Mouse (Mus musculus): Measurements from ENCODE around the gene Eif6.

The Eif6 gene

GRCm38 (mm10) chr2:155787949-155788931 lies 38.5 kb downstream of the Eif6 start:
- DNase-seq (ENCODE audit: low spot score), result no peak

DNA sequence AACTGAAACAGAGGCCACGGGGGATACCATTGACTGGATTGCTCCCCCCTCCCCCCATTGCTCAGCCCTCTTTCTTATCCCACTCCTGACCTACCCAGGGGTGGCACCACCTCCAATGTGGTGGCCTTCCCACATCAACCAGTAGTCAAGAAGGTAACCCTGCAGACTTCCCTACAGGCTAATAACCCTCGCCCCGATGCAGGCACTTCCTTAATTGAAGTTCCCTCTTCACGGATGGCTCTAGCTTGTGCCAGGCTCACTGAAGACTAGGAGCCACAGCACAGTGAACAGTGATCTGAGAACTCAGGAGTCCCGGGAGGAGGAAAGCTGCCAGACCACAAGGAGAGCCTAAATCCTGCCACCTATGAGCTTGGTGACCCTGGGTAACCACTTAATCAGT lies 39.8 kb downstream of the Eif6 start:
- no peak for DNase-seq (ENCODE audit: low spot score)

- no peak for DNase-seq (ENCODE audit: low spot score)
Observed at GRCm38 (mm10) chr2:155784534-155784933, 42.2 kb downstream of the Eif6 start.

GRCm38 (mm10) chr2:155779506-155779905 lies 47.2 kb downstream of the Eif6 start:
- no peak for DNase-seq (ENCODE audit: low spot score)

DNA sequence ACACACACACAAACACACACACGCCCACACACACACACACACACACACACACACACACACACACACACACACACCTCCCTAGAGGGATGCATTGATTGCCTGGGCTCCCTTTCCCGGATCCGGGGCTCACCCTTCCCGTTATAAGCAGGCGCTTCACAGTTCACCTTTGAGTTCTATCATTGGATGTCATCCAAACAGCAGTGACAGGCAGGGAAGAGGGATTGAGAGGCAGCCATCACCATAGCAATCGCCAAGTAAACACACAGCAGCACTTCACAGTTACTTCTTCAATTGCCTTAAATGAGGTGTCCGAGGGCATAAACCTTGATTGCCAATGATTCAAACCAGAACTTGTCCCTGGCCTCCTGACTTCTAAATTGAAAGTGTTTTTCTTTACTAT lies 47.7 kb downstream of the Eif6 start:
- DNase-seq (ENCODE audit: low spot score), result no peak

GRCm38 (mm10) chr2:155778004-155778403 lies 48.7 kb downstream of the Eif6 start:
- DNase-seq (ENCODE audit: low spot score), result no peak

- DNase-seq (ENCODE audit: low spot score), result no peak
Observed at GRCm38 (mm10) chr2:155777688-155777985, 49.1 kb downstream of the Eif6 start.

DNA sequence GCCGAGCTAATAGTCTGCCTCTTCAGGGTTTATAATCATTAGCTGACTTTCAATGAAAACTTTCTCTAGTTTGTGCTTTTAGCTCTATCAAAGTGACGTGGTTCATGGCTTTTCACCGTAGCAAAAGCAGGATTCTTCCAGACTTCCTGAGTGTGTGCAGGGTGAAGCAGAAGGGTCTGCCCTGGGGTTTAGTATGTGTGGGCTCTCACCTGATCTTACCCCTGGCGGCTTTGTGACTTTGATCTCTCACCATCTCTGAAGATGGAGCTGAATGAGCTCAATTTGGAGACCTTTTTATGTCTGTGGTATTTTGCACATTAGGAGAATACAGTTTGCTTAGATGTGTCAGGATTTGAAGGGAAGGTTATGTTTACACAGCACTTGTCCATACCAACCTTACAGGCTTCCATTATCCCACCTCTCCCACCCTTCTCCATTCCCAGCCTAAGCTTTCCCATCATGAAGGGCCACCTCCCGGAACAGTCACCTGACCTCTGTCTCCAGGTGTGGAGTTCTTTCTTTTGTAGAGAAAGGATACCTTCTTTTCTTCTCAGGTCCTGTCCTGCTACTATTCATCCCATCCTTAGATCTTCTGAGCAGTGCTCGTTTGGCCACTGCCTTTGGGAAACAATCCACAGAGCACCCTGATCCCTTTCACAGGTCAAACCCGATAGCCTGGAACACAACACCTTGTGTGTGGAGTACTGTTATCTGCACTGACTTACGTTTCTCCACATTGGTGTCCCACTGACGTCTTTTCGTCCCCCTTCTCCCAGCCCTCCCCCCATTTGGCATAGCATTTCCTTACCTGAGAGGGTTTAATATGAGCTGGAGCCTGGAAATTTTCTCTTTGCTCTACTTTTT lies 49.7 kb downstream of the Eif6 start:
- DNase-seq (ENCODE audit: low spot score), result no peak

- DNase-seq (ENCODE audit: low spot score), result no peak
Observed at GRCm38 (mm10) chr2:155775685-155776263, 51.0 kb downstream of the Eif6 start.

DNA sequence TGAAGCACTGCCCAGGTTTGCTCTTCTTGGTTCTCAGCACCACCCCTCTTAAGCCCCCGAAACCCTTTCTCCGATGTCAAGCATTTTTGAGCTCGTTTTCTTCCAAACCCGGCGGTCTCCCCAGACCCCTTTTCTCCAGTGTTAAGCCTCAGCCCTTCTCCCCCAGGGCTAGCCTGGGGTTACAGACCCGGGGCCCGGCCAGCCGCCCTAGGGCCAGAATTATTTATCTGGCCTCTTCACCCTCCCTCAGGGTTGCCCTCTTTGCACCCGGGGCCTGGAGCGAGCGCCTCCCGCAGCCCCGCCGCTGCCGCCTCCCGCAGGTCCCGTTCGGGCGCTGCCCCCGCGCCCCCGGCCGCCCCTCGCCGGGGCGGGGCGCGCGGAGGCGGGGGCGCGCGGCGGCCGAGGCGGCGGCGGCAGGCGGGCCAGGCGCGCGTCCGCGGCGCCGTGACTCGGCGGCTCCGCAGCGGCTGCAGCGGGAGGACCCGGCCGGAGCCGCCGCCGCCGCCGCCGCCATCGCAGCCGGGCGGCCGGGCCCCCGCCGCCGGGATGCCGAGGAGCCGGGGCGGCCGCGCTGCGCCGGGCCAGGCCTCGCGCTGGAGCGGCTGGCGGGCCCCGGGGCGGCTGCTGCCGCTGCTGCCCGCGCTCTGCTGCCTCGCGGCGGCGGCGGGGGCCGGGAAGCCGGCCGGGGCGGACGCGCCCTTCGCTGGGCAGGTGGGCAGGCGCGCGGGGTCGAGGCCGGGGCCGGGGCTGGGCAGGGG lies 51.6 kb downstream of the Eif6 start, which contains the start of gene Mmp24:
TSS of gene Mmp24 (plus strand) at position 416 of the 758 bp plus-strand sequence.
- DNase-seq (ENCODE audit: low spot score), result no peak

DNA sequence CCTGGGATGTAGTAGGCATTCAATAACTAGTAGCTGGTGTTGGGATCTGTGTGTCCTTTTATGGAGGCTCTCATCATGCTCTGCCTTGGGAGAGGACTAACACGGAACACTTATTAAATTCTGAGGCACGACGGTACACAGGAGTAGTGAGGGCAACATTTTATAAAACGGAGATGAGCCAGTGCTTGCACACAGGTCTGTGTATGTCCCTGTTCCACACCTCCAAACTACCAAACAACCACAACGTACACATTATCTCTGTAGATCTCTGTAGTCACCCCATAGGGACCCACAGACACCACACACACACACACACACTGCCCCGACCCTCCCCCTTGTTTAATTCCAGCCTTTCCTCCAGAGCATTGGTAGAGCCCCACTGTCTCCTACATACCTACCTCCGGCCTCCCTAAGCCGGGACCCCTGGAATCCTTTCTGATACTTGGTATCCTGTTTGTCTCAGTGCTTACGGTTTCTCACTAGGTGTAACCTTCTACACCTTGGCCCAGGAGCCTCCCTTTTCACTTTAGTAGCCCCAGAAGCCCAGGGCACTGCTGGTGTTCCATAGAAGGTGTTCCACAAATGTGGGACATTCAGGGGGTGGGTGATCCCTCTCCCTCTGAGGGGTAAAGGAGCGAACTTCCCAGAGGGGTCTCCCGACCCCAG lies 52.3 kb downstream of the Eif6 start:
- no peak for DNase-seq (ENCODE audit: low spot score)

DNA sequence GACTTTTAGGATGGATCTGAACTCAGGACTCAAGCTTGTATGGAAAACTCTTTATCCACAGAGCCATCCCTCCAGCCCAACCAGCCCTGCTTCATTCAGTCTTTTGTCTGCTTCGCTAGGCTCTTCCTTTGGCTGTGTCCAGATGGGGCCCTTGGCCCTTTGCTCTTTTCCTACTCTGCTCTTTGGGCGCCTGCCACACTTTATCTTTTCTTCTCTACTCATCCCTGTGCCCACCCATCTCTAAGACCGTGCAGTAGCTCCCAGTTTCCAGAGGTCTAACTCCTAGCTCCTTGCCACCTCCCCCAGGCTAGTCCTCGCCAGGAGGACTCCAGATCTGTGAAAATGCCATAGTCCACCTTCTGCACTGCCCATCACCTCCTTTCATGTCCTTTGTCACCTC lies 53.1 kb downstream of the Eif6 start:
- DNase-seq (ENCODE audit: low spot score), result no peak

Measured in layer of hippocampus, adult 9-10 months (tissue).